Comparison of ENCODE assay signal across 8 mouse cellular contexts in genomic region chr16:21246391-21247036, GRCm38 (mm10). TPM values are rescaled to one million over a fixed set of nuclear protein-coding genes. Genes with fewer than 3 reads are reported as not detected.
A peak's percentile ranks its signal among the peaks of the same experiment; 100 is the strongest.
DNase-seq lines count a peak whose midpoint lies in the region; ATAC-seq and TF ChIP-seq lines count a peak whose summit lies in the region.

No protein-coding gene starts in this region.

- peaks cover 9% of the 10 kb centered on the region for H3K27me3 ChIP-seq in hindbrain, postnatal 0 days (ENCODE audit: insufficient read depth, low read length)
- no peaks in the 10 kb centered on the region for H3K27me3 ChIP-seq in lung, postnatal 0 days (replicated peaks; ENCODE audit: insufficient read depth, low read length)

- DNase-seq in embryo, embryonic 10 days (ENCODE audit: low spot score): peak; percentile 77
- DNase-seq in embryo, embryonic 9.5 days (ENCODE audit: extremely low spot score): no peak
- peak; percentile 19 for DNase-seq in ES-CJ7 (ENCODE audit: low read depth, low spot score)
- peak; percentile 40 for DNase-seq in hindbrain, postnatal 0 days (ENCODE audit: low spot score)
- DNase-seq in lung, postnatal 0 days (ENCODE audit: low spot score): peak; percentile 67
- peak; percentile 23 to 28 for DNase-seq in right cerebral cortex, adult 2 months (ENCODE audit: low spot score in 2 of 2)
- DNase-seq in thymus, adult 18-20 months: no peak

- H3K9me3 ChIP-seq in hindbrain, postnatal 0 days (ENCODE audit: low read length): no peaks in the 10 kb centered on the region
- H3K9me3 ChIP-seq in lung, postnatal 0 days (ENCODE audit: low read length): no peaks in the 10 kb centered on the region

- peak; percentile 10; the same call in 1 of the 2 replicates for TF ChIP-seq POLR2A in embryonic fibroblast, embryonic 13.5 days (IDR thresholded peaks at IDR 0.05; ENCODE audit: low read depth, low read length)

- TF ChIP-seq EP300 in lung, postnatal 0 days (IDR thresholded peaks at IDR 0.05): no peak

- H3K4me3 ChIP-seq in embryonic fibroblast, embryonic 13.5 days (ENCODE audit: insufficient read depth, low read length): peak overlapping the region; percentile 35
- H3K4me3 ChIP-seq in hindbrain, postnatal 0 days (ENCODE audit: low read length): peak overlapping the region; percentile 43
- H3K4me3 ChIP-seq in lung, postnatal 0 days (ENCODE audit: low read depth, low read length): peak overlapping the region; percentile 35

- no peak for ATAC-seq in hindbrain, postnatal 0 days
- ATAC-seq in lung, postnatal 0 days: peak; percentile 46

- peak overlapping the region; percentile 45 for H3K9ac ChIP-seq in hindbrain, postnatal 0 days (replicated peaks; ENCODE audit: low read length)
- H3K9ac ChIP-seq in lung, postnatal 0 days (replicated peaks; ENCODE audit: low read depth): peak overlapping the region; percentile 27; the same call in 1 of the 2 replicates

- no peaks in the 10 kb centered on the region for H3K36me3 ChIP-seq in hindbrain, postnatal 0 days (ENCODE audit: insufficient read depth, low read length)
- H3K36me3 ChIP-seq in lung, postnatal 0 days (ENCODE audit: insufficient read depth, low read length): no peaks in the 10 kb centered on the region

- peak overlapping the region; percentile 27 for H3K27ac ChIP-seq in embryonic fibroblast, embryonic 13.5 days (ENCODE audit: insufficient read depth, low read length)
- H3K27ac ChIP-seq in hindbrain, postnatal 0 days: peak overlapping the region; percentile 32; the same call in 1 of the 2 replicates
- H3K27ac ChIP-seq in lung, postnatal 0 days (ENCODE audit: low read length): 0 out of 2 replicates have a peak overlapping the region, but pooled peaks have one; percentile 38

- H3K4me2 ChIP-seq in hindbrain, postnatal 0 days (ENCODE audit: low read depth, low read length): peak overlapping the region; percentile 88
- peak overlapping the region; percentile 76 for H3K4me2 ChIP-seq in lung, postnatal 0 days (replicated peaks; ENCODE audit: low read depth, low read length)

- H3K4me1 ChIP-seq in embryonic fibroblast, embryonic 13.5 days (ENCODE audit: control insufficient read depth, insufficient read depth, low read length): peaks cover 5% of the 10 kb centered on the region; the same call in 1 of the 2 replicates
- peaks cover 11% of the 10 kb centered on the region; the same call in 1 of the 2 replicates for H3K4me1 ChIP-seq in hindbrain, postnatal 0 days (ENCODE audit: insufficient read depth, low read length)
- peaks cover 23% of the 10 kb centered on the region; the same call in 1 of the 2 replicates for H3K4me1 ChIP-seq in lung, postnatal 0 days (ENCODE audit: insufficient read depth, low read depth, low read length)

- WGBS in hindbrain, postnatal 0 days: 4% methylated on average over 30 of the region's 33 CpGs
- 4% methylated on average over 23 of the region's 33 CpGs for WGBS in lung, postnatal 0 days

- TF ChIP-seq CTCF in embryonic fibroblast, embryonic 13.5 days (IDR thresholded peaks at IDR 0.05; ENCODE audit: borderline replicate concordance, insufficient read depth, low read length): no peak
- TF ChIP-seq CTCF in hindbrain, postnatal 0 days (IDR thresholded peaks at IDR 0.05; ENCODE audit: low read depth): no peak
- no peak for TF ChIP-seq CTCF in lung, postnatal 0 days (IDR thresholded peaks at IDR 0.05)

RNA-seq across cellular contexts. Expression of gene Ephb3, which starts 42.0 kb away (rescaled TPM):
- polyA plus RNA-seq in embryonic fibroblast, embryonic 13.5 days (2011; ENCODE audit: insufficient read length, low read depth, missing spikeins): 23.6 and 45.5 TPM in 2 replicates
- total RNA-seq in hindbrain, postnatal 0 days (2014; rRNA removed): 21.4 and 22.3 TPM in 2 replicates
- polyA plus RNA-seq in hindbrain, postnatal 0 days (2015; fragmentation: Nextera tagmentation; extraction: Ambion mirVana): 8.3 and 8.6 TPM in 2 replicates
- 16.3 and 19.5 TPM in 2 replicates for polyA plus RNA-seq in lung, postnatal 0 days (2015; fragmentation: Nextera tagmentation; extraction: Ambion mirVana)

Comparison
In these comparisons a context has a peak if more than half of its experiments do, and no peak if none do; other contexts are left out.
1. DNase-seq: peak in embryo, embryonic 10 days (single experiment), ES-CJ7 (single experiment), hindbrain, postnatal 0 days (single experiment), lung, postnatal 0 days (single experiment) and right cerebral cortex, adult 2 months (2 of 2); none in embryo, embryonic 9.5 days (single experiment) and thymus, adult 18-20 months (0 of 2).
2. Peak in every context shown above with its lines, with median percentiles within 50 percentile points of each other: H3K27ac ChIP-seq and H3K4me3 ChIP-seq.